Mouse (Mus musculus): ENCODE measurements around the gene Tbxas1. TPM values are rescaled to one million over a fixed set of nuclear protein-coding genes. Genes with fewer than 3 reads are reported as not detected.
A peak's percentile ranks its signal among the peaks of the same experiment; 100 is the strongest.

Gene Tbxas1
- total and polyA plus RNA-seq, 3 experiments = not detected

- H3K27ac ChIP-seq (ENCODE audit: insufficient read depth, low read depth) = no peak overlapping the region
- in situ Hi-C loops (cut with MboI; ENCODE audit: low pct_ligation_motif_present, low pct_unique_long_range_greater_than_20kb, low sequenced_read_pairs) = no loop called here
- DNase-seq (ENCODE audit: extremely low read depth) = peak; percentile 35
These were observed 98.4 kb downstream of the Tbxas1 start for GRCm38 (mm10) chr6:38973441-38974161.

GRCm38 (mm10) chr6:38974162-38974525 is 98.9 kb downstream of the Tbxas1 start:
- in situ Hi-C loops (cut with MboI; ENCODE audit: low pct_ligation_motif_present, low pct_unique_long_range_greater_than_20kb, low sequenced_read_pairs) = no loop called here
- Histone ChIP-seq H3K27ac (ENCODE audit: insufficient read depth, low read depth) (no peak overlapping the region), H3K36me3 (replicated peaks in 1 of 2; ENCODE audit: control insufficient read depth in 1 of 2, insufficient read depth in 1 of 2, low read length in 1 of 2) (no peaks in the 10 kb centered on the region)

More at GRCm38 (mm10) chr6:38973441-38974161, 98.4 kb downstream of the Tbxas1 start:
- peaks cover 3% of the 10 kb centered on the region for H3K9me3 ChIP-seq (replicated peaks; ENCODE audit: low read length)
- H3K4me3 ChIP-seq (replicated peaks in 1 of 3; ENCODE audit: low read depth in 2 of 3, low read length in 2 of 3, poor library complexity in 1 of 3) = no peak overlapping the region
- H3K36me3 ChIP-seq (replicated peaks in 1 of 2; ENCODE audit: control insufficient read depth in 1 of 2, insufficient read depth in 1 of 2, low read length in 1 of 2) = no peaks in the 10 kb centered on the region
- no peak overlapping the region for H3K9ac ChIP-seq (ENCODE audit: insufficient read depth, low read depth)
- H3K4me1 ChIP-seq (ENCODE audit: control insufficient read depth in 1 of 2, insufficient read depth in 2 of 2) = peaks cover 6 to 35% of the 10 kb centered on the region in 2 experiments
- TF ChIP-seq TBP (conservative IDR thresholded peaks at IDR 0.05; ENCODE audit: low read depth, low read length) (no peak), IRF4 (IDR thresholded peaks at IDR 0.05; ENCODE audit: low read depth, low read length) (no peak), MAFK (IDR thresholded peaks at IDR 0.05; ENCODE audit: insufficient replicate concordance, low read length) (no peak), SMC3 (IDR thresholded peaks at IDR 0.05; ENCODE audit: low read depth, low read length) (no peak), POLR2AphosphoS2 (IDR thresholded peaks at IDR 0.05; ENCODE audit: low read depth, low read length) (no peak), EP300 (IDR thresholded peaks at IDR 0.05; ENCODE audit: low read length) (no peak)
- H3K27me3 ChIP-seq (replicated peaks) = no peaks in the 10 kb centered on the region
- no peak overlapping the region for H3K4me2 ChIP-seq (ENCODE audit: insufficient read depth, low read depth, poor library complexity, severe bottlenecking)
- dilution Hi-C loops (cut with MboI; ENCODE audit: extremely low pct_ligation_motif_present, extremely low pct_unique_long_range_greater_than_20kb, low sequenced_read_pairs) = no loop called here
- no peaks in the 10 kb centered on the region for H3K79me2 ChIP-seq (replicated peaks; ENCODE audit: control insufficient read depth, extremely low read depth, insufficient read depth, poor library complexity, severe bottlenecking)

GRCm38 (mm10) chr6:38974536-38975268 is 99.5 kb downstream of the Tbxas1 start:
- no peak overlapping the region for H3K4me3 ChIP-seq (replicated peaks in 1 of 3; ENCODE audit: low read depth in 2 of 3, low read length in 2 of 3, poor library complexity in 1 of 3)
- no peaks in the 10 kb centered on the region for H3K36me3 ChIP-seq (replicated peaks in 1 of 2; ENCODE audit: control insufficient read depth in 1 of 2, insufficient read depth in 1 of 2, low read length in 1 of 2)
- no peak overlapping the region for H3K27ac ChIP-seq (ENCODE audit: insufficient read depth, low read depth)
- peak; percentile 26 for DNase-seq (ENCODE audit: extremely low read depth)
- H3K4me1 ChIP-seq (ENCODE audit: control insufficient read depth in 1 of 2, insufficient read depth in 2 of 2) = peaks cover 6 to 35% of the 10 kb centered on the region in 2 experiments
- TF ChIP-seq E2F4 (IDR thresholded peaks at IDR 0.05; ENCODE audit: insufficient replicate concordance, low read depth, low read length) (no peak), EP300 (IDR thresholded peaks at IDR 0.05; ENCODE audit: low read length) (0 out of 2 replicates have a peak, but pooled peaks have one; percentile 23)
- no peak overlapping the region for H3K4me2 ChIP-seq (ENCODE audit: insufficient read depth, low read depth, poor library complexity, severe bottlenecking)
- no peak overlapping the region for H3K9ac ChIP-seq (ENCODE audit: insufficient read depth, low read depth)
- H3K27me3 ChIP-seq (replicated peaks) = no peaks in the 10 kb centered on the region
- dilution Hi-C loops (cut with MboI; ENCODE audit: extremely low pct_ligation_motif_present, extremely low pct_unique_long_range_greater_than_20kb, low sequenced_read_pairs) = no loop called here
- in situ Hi-C loops (cut with MboI; ENCODE audit: low pct_ligation_motif_present, low pct_unique_long_range_greater_than_20kb, low sequenced_read_pairs) = no loop called here
- peaks cover 3% of the 10 kb centered on the region for H3K9me3 ChIP-seq (replicated peaks; ENCODE audit: low read length)
- H3K79me2 ChIP-seq (replicated peaks; ENCODE audit: control insufficient read depth, extremely low read depth, insufficient read depth, poor library complexity, severe bottlenecking) = no peaks in the 10 kb centered on the region

More at GRCm38 (mm10) chr6:38974162-38974525, 98.9 kb downstream of the Tbxas1 start:
- no peaks in the 10 kb centered on the region for H3K27me3 ChIP-seq (replicated peaks)
- H3K9me3 ChIP-seq (replicated peaks; ENCODE audit: low read length) = peaks cover 3% of the 10 kb centered on the region
- TF ChIP-seq POLR2A (IDR thresholded peaks at IDR 0.05; ENCODE audit: low read depth, low read length) (no peak), E2F4 (IDR thresholded peaks at IDR 0.05; ENCODE audit: insufficient replicate concordance, low read depth, low read length) (no peak), JUND (conservative IDR thresholded peaks at IDR 0.05; ENCODE audit: low read depth, low read length) (no peak), HCFC1 (IDR thresholded peaks at IDR 0.05; ENCODE audit: low read depth, low read length) (no peak), JUN (IDR thresholded peaks at IDR 0.05; ENCODE audit: insufficient read depth, low read depth, low read length) (no peak), MAX (IDR thresholded peaks at IDR 0.05; ENCODE audit: low read length) (no peak), RAD21 (IDR thresholded peaks at IDR 0.05; ENCODE audit: low read depth, low read length) (no peak)
- H3K9ac ChIP-seq (ENCODE audit: insufficient read depth, low read depth) = no peak overlapping the region
- no peaks in the 10 kb centered on the region for H3K79me2 ChIP-seq (replicated peaks; ENCODE audit: control insufficient read depth, extremely low read depth, insufficient read depth, poor library complexity, severe bottlenecking)
- no peak for DNase-seq (ENCODE audit: extremely low read depth)
- no peak overlapping the region for H3K4me3 ChIP-seq (replicated peaks in 1 of 3; ENCODE audit: low read depth in 2 of 3, low read length in 2 of 3, poor library complexity in 1 of 3)
- H3K4me2 ChIP-seq (ENCODE audit: insufficient read depth, low read depth, poor library complexity, severe bottlenecking) = no peak overlapping the region
- peaks cover 6 to 35% of the 10 kb centered on the region in 2 experiments for H3K4me1 ChIP-seq (ENCODE audit: control insufficient read depth in 1 of 2, insufficient read depth in 2 of 2)
- dilution Hi-C loops (cut with MboI; ENCODE audit: extremely low pct_ligation_motif_present, extremely low pct_unique_long_range_greater_than_20kb, low sequenced_read_pairs) = no loop called here

Data from CH12.LX (cell line).